Mouse (Mus musculus) lung, adult 2 months (tissue): ENCODE measurements around the gene Arhgap32.
"Not testable (repeated sequence)": the region's sequence is repeated elsewhere in the genome, so short reads cannot be mapped to it uniquely, and the experiment has no call there.

ENCODE experiments used
- CTCF ChIP-seq: fragments of 200-500 bp; IDR thresholded peaks from 2 replicates; pipeline ENCODE4 v1.5.1; 2011; ENCODE audit warnings: mild to moderate bottlenecking, low read length, control low read depth; ENCODE audit not compliant: insufficient read depth
- POLR2A ChIP-seq: fragments of 200-500 bp; IDR thresholded peaks from 2 replicates; pipeline ENCODE4 v1.6.1; 2011; ENCODE audit warnings: low read depth, mild to moderate bottlenecking, control low read depth, low read length, borderline replicate concordance; ENCODE audit errors: extremely low read depth

GRCm38 (mm10) chr9:32163820-32164219 lies 47.9 kb downstream of the Arhgap32 start:
- not testable (repeated sequence) for TF ChIP-seq POLR2A, CTCF
